Mouse (Mus musculus) right cerebral cortex, postnatal 4 days (tissue): ENCODE results near the gene Selenbp2.
"Not testable (repeated sequence)": the region's sequence is repeated elsewhere in the genome, so short reads cannot be mapped to it uniquely, and the experiment has no call there.

Source experiments
- DNase-seq: peaks from one replicate; pipeline ENCODE4 v3.0.0-alpha.2; 2022

The Selenbp2 gene

GRCm38 (mm10) chr3:94693329-94693825, at the start of gene Selenbp2:
Selenbp2 (plus strand) TSS chr3:94693556.
- no peak for DNase-seq

GRCm38 (mm10) chr3:94648755-94649590, 44.4 kb upstream of the Selenbp2 start:
- no peak for DNase-seq

GRCm38 (mm10) chr3:94650409-94650808, 42.9 kb upstream of the Selenbp2 start:
- no peak for DNase-seq

- DNase-seq, result not testable (repeated sequence)
These were observed 39.4 kb upstream of the Selenbp2 start for GRCm38 (mm10) chr3:94653967-94654366.

GRCm38 (mm10) chr3:94657852-94658739, 35.3 kb upstream of the Selenbp2 start:
- not testable (repeated sequence) for DNase-seq

- DNase-seq, result peak; percentile 42
These were observed 34.6 kb upstream of the Selenbp2 start, which contains the start of gene Tuft1 for GRCm38 (mm10) chr3:94658740-94659095. Tuft1 (minus strand) TSS chr3:94658872.

GRCm38 (mm10) chr3:94659142-94659748, 34.1 kb upstream of the Selenbp2 start:
- not testable (repeated sequence) for DNase-seq

GRCm38 (mm10) chr3:94660841-94661240, 32.5 kb upstream of the Selenbp2 start:
- DNase-seq, result not testable (repeated sequence)

GRCm38 (mm10) chr3:94665060-94665802, 28.1 kb upstream of the Selenbp2 start:
- not testable (repeated sequence) for DNase-seq

- DNase-seq, result not testable (repeated sequence)
These were observed 27.5 kb upstream of the Selenbp2 start for GRCm38 (mm10) chr3:94665896-94666295.

GRCm38 (mm10) chr3:94675101-94675500, 18.3 kb upstream of the Selenbp2 start:
- DNase-seq, result not testable (repeated sequence)

GRCm38 (mm10) chr3:94679351-94679841, 14.0 kb upstream of the Selenbp2 start:
- DNase-seq, result no peak

GRCm38 (mm10) chr3:94680032-94680431, 13.3 kb upstream of the Selenbp2 start:
- not testable (repeated sequence) for DNase-seq

GRCm38 (mm10) chr3:94680783-94681182, 12.6 kb upstream of the Selenbp2 start:
- no peak for DNase-seq

GRCm38 (mm10) chr3:94683646-94684045, 9.7 kb upstream of the Selenbp2 start:
- DNase-seq, result no peak

- DNase-seq, result not testable (repeated sequence)
These were observed 7.2 kb upstream of the Selenbp2 start for GRCm38 (mm10) chr3:94685989-94686772.

GRCm38 (mm10) chr3:94688698-94689097, 4.7 kb upstream of the Selenbp2 start:
- DNase-seq, result not testable (repeated sequence)

GRCm38 (mm10) chr3:94689195-94689594, 4.2 kb upstream of the Selenbp2 start:
- DNase-seq, result not testable (repeated sequence)

- DNase-seq, result not testable (repeated sequence)
These were observed 3.2 kb upstream of the Selenbp2 start for GRCm38 (mm10) chr3:94690162-94690561.

- no peak for DNase-seq
These were observed 2.6 kb upstream of the Selenbp2 start for GRCm38 (mm10) chr3:94690616-94691247.
